Mouse (Mus musculus): ENCODE data around the gene Tns3.

DNA sequence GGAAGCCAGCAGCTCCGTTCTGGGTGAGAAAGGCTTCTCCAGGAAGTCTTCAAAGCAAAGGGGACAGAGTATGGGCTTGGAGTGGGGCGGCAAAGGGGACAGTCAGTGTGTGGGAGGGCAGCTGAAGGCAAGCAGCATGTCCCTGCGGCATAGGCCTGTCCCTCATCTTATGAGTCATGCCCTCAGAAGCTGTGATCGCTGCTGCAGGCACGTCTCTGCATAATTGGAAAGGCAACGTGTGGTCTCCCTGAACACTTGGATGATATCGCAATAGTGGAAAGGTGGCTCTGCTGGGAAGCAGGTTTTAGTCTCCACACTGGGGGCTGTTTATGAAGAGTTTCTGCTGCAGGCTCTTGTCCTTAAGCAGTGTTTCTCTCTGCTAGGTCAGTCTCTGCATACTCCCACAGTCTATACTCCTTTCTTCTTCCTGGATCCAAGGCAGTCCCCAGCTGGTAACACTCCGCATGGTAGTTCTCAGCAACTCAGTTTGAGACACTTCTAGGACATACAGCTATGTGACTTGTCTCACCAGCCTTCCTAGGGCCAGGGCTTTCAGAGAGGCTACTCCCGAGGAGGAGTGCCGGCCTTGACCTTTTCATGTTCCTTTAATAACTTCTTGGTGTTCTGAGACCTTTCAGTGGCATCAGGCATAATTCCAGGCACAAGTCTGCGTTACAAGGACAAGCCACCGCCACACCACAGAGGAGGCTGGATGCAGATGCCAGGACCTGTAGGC lies 14.1 kb upstream of the Tns3 start:
- TF ChIP-seq POLR2AphosphoS2 (IDR thresholded peaks at IDR 0.05; ENCODE audit: low read length) (no peak), CTCF (IDR thresholded peaks at IDR 0.05 in 2 of 3, conservative IDR thresholded peaks at IDR 0.05 in 1 of 3; ENCODE audit: control insufficient read depth in 1 of 3, insufficient read depth in 1 of 3, low read depth in 2 of 3, low read length in 3 of 3, poor library complexity in 1 of 3, severe bottlenecking in 1 of 3) (no peak), MAZ (IDR thresholded peaks at IDR 0.05; ENCODE audit: low read depth, low read length) (no peak), USF2 (IDR thresholded peaks at IDR 0.05; ENCODE audit: borderline replicate concordance in 1 of 2, insufficient read depth in 1 of 2, low read depth in 1 of 2, low read length in 2 of 2) (no peak), POLR2A (IDR thresholded peaks at IDR 0.05; ENCODE audit: control insufficient read depth in 1 of 2, insufficient read depth in 1 of 2, low read depth in 1 of 2, low read length in 2 of 2, poor library complexity in 1 of 2) (no peak), MAX (IDR thresholded peaks at IDR 0.05; ENCODE audit: low read length) (no peak), ZC3H11A (IDR thresholded peaks at IDR 0.05; ENCODE audit: low read depth, low read length) (no peak), NELFE (IDR thresholded peaks at IDR 0.05; ENCODE audit: low read depth, low read length) (no peak), E2F4 (IDR thresholded peaks at IDR 0.05; ENCODE audit: borderline replicate concordance, low read depth, low read length) (no peak), RCOR1 (IDR thresholded peaks at IDR 0.05; ENCODE audit: low read depth, low read length) (no peak)

Data from MEL (cell line).